Mouse (Mus musculus): ENCODE measurements at regions not wholly inside any gene's neighbourhood (a gene's known extent, or its start where the extent isn't known, plus 50 kb on each side); places are given as distances from the start of the nearest gene placed in this dataset.

DNA sequence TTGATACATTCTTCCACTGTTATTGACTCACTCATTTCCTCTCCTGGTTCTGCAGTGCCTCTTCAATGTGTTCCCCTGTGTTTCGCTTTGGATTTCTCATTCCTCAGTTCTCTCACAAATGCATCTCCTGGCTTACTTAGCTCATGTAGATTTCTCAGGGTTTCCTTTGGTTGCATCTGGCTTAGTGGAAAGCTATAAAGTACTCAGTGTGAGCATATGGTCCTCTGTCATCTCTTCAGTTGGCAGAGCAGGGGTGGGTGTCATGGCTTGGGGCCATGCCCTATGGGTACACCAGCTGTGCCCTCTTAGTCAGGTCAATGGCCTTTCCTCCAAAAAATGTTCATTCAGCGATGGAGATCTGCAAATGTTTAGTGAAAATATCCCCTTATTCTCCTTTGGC is 77.4 kb upstream of the Rnf152 start:
- TF ChIP-seq CTCF (IDR thresholded peaks at IDR 0.05; ENCODE audit: control insufficient read depth, insufficient read depth, insufficient read length) (no peak), FOSL1 (IDR thresholded peaks at IDR 0.05; ENCODE audit: insufficient read depth, low read length, poor library complexity, severe bottlenecking) (no peak), MAX (IDR thresholded peaks at IDR 0.05) (no peak), USF1 (IDR thresholded peaks at IDR 0.05; ENCODE audit: low read depth) (no peak)

All from C2C12 (cell line).